Mouse (Mus musculus) forebrain, embryonic 12.5 days (tissue): Measurements from ENCODE around the gene Duxbl2. TPM values are rescaled to one million over a fixed set of nuclear protein-coding genes. Genes with fewer than 3 reads are reported as not detected.
"Not testable (repeated sequence)": the region's sequence is repeated elsewhere in the genome, so short reads cannot be mapped to it uniquely, and the experiment has no call there.

ENCODE experiments used
- ATAC-seq: fragments of 200-750 bp; cut with Nextera tagmentation; 2 replicates; pipeline ENCODE4 v1.8.0; 2017; ENCODE audit warnings: moderate TSS enrichment; ENCODE audit not compliant: low FRiP score
- H3K27ac ChIP-seq: fragments of 300-500 bp; sonication (generic); 2 replicates; pipeline ENCODE4 v1.5.1; 2016; ENCODE audit warnings: mild to moderate bottlenecking
- H3K27me3 ChIP-seq: fragments of 300-500 bp; sonication (generic); 2 replicates; pipeline ENCODE4 v1.6.1; 2016; ENCODE audit warnings: mild to moderate bottlenecking
- H3K36me3 ChIP-seq: fragments of 300-500 bp; sonication (generic); replicated peaks from 2 replicates; pipeline ENCODE4 v1.6.1; 2016; ENCODE audit warnings: mild to moderate bottlenecking
- H3K4me1 ChIP-seq: fragments of 300-500 bp; sonication (generic); 2 replicates; pipeline ENCODE4 v1.6.1; 2016
- H3K4me2 ChIP-seq: fragments of 300-500 bp; sonication (generic); 2 replicates; pipeline ENCODE4 v1.6.1; 2016; ENCODE audit warnings: mild to moderate bottlenecking, moderate library complexity
- H3K4me3 ChIP-seq: fragments of 300-500 bp; sonication (generic); replicated peaks from 2 replicates; pipeline ENCODE4 v1.5.1; 2016; ENCODE audit warnings: mild to moderate bottlenecking
- H3K9ac ChIP-seq: fragments of 300-500 bp; sonication (generic); 2 replicates; pipeline ENCODE4 v1.6.1; 2016; ENCODE audit warnings: mild to moderate bottlenecking
- H3K9me3 ChIP-seq: fragments of 300-500 bp; sonication (generic); 2 replicates; pipeline ENCODE4 v1.6.1; 2016
- WGBS: fragments of 180-500 bp; shearing (Covaris S2); methylation state at CpG from one replicate; pipeline ENCODE4 v1.1.7; 2016; 5-methylcytosine and 5-hydroxymethylcytosine counted together
- polyA plus RNA-seq: library from polyadenylated mRNA; unstranded; fragments of >200 nt; fragmentation: Nextera tagmentation; extraction: Ambion mirVana; gene quantifications from 2 replicates; pipeline ENCODE4 v1.2.1, GENCODE M21; 2016

Duxbl2 gene
- polyA plus RNA-seq = 1.6 and 4.6 TPM in 2 replicates

DNA sequence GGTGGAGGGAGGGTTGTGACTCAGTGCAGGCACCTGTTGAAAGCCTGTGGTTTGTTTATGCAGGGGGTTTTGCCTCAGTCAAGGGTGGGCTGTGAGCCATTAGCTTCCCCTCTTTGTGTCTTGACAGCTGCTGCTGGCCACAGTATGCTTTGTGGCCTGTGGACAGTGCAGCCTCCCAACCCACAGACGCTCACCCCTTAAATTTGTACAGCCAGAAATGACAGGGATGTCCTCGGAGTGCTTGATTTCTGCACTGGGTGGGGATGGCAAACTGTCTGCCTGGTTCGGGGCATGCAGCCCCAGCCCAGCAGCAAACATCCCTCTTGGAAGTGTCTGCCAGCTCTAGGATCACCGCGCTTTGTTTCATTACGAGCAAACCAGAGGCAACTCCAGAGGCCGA, at the start of gene Duxbl2:
Gene Duxbl2 (plus strand): TSS at position 200 of the 400 bp plus-strand sequence.
- WGBS = no CpG with 5 or more reads among the region's 7 CpGs

DNA sequence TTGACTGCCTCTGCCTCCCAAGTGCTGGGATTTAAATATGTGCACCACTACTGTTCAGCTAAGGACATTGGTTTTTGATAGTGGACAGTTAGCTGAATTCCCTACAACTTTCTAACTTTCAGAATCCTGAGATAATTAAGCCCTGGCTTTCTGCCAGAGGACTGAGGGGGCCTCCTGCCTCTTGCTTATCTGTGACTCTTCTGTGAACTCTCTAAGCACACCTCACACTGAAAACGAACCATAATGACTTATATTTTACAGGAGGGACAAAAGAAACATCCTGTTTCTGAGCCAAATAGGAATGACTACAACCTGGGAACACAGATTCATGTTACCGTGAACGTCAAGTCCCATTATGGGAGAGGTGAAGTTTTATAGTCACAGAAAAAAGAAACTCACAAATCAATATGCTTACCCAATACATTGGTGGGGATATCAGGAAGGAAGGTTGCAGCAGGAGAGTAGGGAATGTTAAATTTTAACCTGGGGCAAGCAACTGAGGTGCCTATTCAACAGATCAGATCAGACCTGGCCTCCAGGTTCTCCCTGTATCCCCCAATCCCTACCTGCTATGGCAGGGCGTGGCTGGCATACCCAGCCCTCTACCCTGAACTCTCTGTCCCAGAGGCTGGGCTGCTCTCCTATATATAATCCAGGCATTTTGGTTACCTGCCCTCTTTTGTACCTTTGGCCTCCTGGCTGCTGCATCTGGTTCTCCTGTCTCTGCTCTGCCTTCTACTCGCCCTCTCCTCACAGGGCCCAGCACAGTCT, 41.3 kb upstream of the Duxbl2 start:
- H3K36me3 ChIP-seq, H3K4me1 ChIP-seq, H3K27me3 ChIP-seq, ATAC-seq, H3K9me3 ChIP-seq, H3K4me2 ChIP-seq, H3K4me3 ChIP-seq, H3K9ac ChIP-seq, H3K27ac ChIP-seq: not testable (repeated sequence)
- no CpG with 5 or more reads among the region's 5 CpGs for WGBS

More for the DNA sequence above, at the start of gene Duxbl2:
- H3K36me3 ChIP-seq, H3K4me2 ChIP-seq, H3K9me3 ChIP-seq, H3K9ac ChIP-seq, H3K27ac ChIP-seq, H3K27me3 ChIP-seq, H3K4me3 ChIP-seq, H3K4me1 ChIP-seq: not testable (repeated sequence)
- ATAC-seq = peak; percentile 36; the same call in 1 of the 2 replicates

DNA sequence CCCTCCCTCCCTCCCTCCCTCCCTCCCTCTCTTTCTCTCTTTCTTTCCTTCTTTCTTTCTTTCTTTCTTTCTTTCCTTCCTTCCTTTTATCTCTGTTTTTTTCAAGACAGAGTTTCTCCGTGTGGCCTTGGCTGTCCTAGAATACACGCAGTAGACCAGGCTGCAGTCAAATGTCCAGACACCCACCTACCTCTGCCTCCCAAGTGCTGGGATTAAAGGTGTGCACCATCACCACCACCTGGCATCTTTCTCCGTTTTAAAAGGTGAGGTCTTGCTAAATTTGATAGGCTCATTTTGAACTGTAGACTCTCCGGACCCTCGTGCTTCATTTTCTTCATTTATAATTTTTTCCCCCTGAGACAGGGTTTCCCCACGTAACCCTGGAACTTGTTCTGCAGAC, 36.9 kb upstream of the Duxbl2 start, which contains the start of gene Cphx2:
Gene Cphx2 (plus strand): TSS at position 301 of the 400 bp plus-strand sequence.
- not testable (repeated sequence) for H3K4me1 ChIP-seq, H3K9ac ChIP-seq, H3K27me3 ChIP-seq, H3K27ac ChIP-seq, H3K36me3 ChIP-seq, ATAC-seq, H3K4me3 ChIP-seq, H3K4me2 ChIP-seq, H3K9me3 ChIP-seq
- no CpG with 5 or more reads among the region's 6 CpGs for WGBS

DNA sequence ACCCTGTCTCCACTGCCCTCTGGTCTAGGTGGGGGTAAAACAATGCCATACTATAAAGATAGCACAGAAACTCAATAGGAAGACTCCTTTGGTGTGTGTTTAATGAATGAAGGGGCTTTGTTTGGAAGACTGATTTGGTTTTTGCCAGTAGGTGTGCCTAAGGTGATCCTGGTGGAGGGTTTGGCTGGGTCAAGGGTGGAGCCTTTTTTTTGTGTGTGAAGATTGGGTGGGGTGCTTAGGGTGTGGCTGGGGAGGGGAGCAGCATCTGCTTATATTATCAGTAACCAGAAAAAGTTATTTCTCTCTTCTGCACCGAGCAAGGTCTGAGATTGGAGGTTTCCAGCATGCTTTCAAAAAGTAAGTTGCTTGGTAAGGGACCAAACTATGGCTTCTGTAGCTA, 36.2 kb upstream of the Duxbl2 start, which contains the start of gene Cphx3:
Gene Cphx3 (plus strand): TSS at position 301 of the 400 bp plus-strand sequence.
- H3K4me3 ChIP-seq, H3K4me1 ChIP-seq, H3K4me2 ChIP-seq, H3K9ac ChIP-seq, H3K27me3 ChIP-seq, ATAC-seq, H3K27ac ChIP-seq, H3K36me3 ChIP-seq, H3K9me3 ChIP-seq: not testable (repeated sequence)
- WGBS = no CpG with 5 or more reads among the region's 1 CpGs

DNA sequence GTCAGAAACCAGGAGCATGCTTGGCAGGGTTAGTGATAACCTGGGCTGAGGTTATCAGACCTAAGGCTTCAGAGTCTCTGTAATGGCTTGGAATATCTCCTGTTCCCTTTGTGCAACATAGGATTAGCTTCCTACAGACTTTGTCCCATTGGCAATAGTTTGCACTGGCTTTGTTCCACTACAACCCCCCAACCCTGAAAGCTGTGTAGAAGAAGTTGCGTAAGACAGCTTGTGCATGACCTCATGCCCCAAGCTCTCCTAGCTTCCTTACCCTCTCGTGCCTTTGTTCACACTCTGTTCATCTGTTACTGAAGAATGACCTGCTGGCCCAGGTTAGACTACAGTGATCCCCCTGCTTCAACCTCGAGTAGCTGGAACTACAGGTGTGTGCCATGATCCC, 20.5 kb upstream of the Duxbl2 start:
- H3K4me1 ChIP-seq, H3K27me3 ChIP-seq, H3K4me3 ChIP-seq, H3K27ac ChIP-seq, ATAC-seq, H3K9ac ChIP-seq, H3K36me3 ChIP-seq, H3K9me3 ChIP-seq, H3K4me2 ChIP-seq: not testable (repeated sequence)
- WGBS = no CpG with 5 or more reads among the region's 3 CpGs

DNA sequence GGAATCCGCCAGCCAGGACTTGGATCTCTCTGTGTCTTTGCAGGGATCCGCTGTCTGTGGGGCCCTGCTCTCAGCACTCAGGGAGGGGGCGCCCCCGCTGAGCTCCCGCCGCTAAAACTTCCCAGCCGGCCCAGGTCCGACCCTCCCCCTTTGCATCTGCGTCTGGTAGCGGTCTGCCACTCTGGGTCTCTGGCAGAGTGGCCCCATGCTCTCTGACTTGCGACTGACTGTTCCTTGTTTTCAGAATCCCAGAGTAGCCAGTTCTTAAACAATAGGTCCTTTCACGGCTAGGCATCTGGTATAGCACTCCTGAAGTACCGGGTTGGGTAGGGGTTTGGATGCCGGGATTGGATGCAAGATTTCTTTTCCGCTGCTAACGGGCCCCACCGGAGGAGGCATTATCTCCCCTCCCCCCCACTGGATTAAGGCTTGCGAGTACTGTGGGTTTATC, 426 bp downstream of the Duxbl2 start:
- H3K27ac ChIP-seq, H3K36me3 ChIP-seq, H3K9me3 ChIP-seq, H3K27me3 ChIP-seq, H3K4me1 ChIP-seq, H3K4me2 ChIP-seq, H3K9ac ChIP-seq, H3K4me3 ChIP-seq: not testable (repeated sequence)
- peak; percentile 90 for ATAC-seq
- no CpG with 5 or more reads among the region's 18 CpGs for WGBS

GRCm38 (mm10) chr14:26119095-26119494, 946 bp downstream of the Duxbl2 start:
- not testable (repeated sequence) for ATAC-seq, H3K4me1 ChIP-seq, H3K9ac ChIP-seq, H3K9me3 ChIP-seq, H3K4me2 ChIP-seq, H3K27ac ChIP-seq, H3K27me3 ChIP-seq, H3K4me3 ChIP-seq, H3K36me3 ChIP-seq
- WGBS = no CpG with 5 or more reads among the region's 7 CpGs

DNA sequence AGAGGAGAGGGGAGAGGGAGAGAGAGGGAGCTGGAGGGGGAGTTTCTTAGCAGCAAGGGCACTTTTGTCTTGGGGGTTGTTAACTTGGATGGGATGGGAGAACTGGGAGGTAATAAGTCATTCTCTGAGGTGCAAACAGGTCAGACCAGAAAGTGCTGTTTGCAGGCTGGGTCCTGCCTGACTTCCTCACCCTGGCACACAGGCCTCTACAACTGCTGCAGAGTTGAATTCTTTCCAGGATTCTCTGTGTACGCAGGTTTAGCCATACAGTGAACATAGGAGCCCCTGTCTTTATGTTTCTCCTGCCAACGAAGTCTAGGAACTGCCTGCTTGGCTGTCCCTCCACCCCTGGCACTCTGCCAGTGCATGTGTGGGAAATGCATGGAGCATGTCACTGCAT, 28.9 kb downstream of the Duxbl2 start:
- H3K4me3 ChIP-seq, H3K27me3 ChIP-seq, H3K4me1 ChIP-seq, H3K4me2 ChIP-seq, H3K9me3 ChIP-seq, H3K36me3 ChIP-seq, ATAC-seq, H3K27ac ChIP-seq, H3K9ac ChIP-seq: not testable (repeated sequence)
- WGBS = no CpG with 5 or more reads among the region's 2 CpGs

GRCm38 (mm10) chr14:26156032-26156431, 37.9 kb downstream of the Duxbl2 start:
- not testable (repeated sequence) for H3K4me3 ChIP-seq, H3K4me2 ChIP-seq, H3K36me3 ChIP-seq, H3K27me3 ChIP-seq, H3K9me3 ChIP-seq, H3K27ac ChIP-seq, H3K9ac ChIP-seq, ATAC-seq, H3K4me1 ChIP-seq
- no CpG with 5 or more reads among the region's 7 CpGs for WGBS

- not testable (repeated sequence) for H3K9ac ChIP-seq, H3K4me3 ChIP-seq, H3K36me3 ChIP-seq, H3K4me2 ChIP-seq, H3K27ac ChIP-seq, H3K4me1 ChIP-seq, H3K27me3 ChIP-seq, H3K9me3 ChIP-seq, ATAC-seq
- no CpG with 5 or more reads among the region's 9 CpGs for WGBS
Measured at GRCm38 (mm10) chr14:26161156-26161555, 43.0 kb downstream of the Duxbl2 start.

GRCm38 (mm10) chr14:26162423-26162822, 44.3 kb downstream of the Duxbl2 start:
- no CpG with 5 or more reads among the region's 5 CpGs for WGBS
- ATAC-seq, H3K36me3 ChIP-seq, H3K27me3 ChIP-seq, H3K9ac ChIP-seq, H3K4me1 ChIP-seq, H3K27ac ChIP-seq, H3K4me3 ChIP-seq, H3K4me2 ChIP-seq, H3K9me3 ChIP-seq: not testable (repeated sequence)

- H3K4me3 ChIP-seq, H3K36me3 ChIP-seq, H3K4me1 ChIP-seq, ATAC-seq, H3K4me2 ChIP-seq, H3K9me3 ChIP-seq, H3K9ac ChIP-seq, H3K27me3 ChIP-seq, H3K27ac ChIP-seq: not testable (repeated sequence)
- no CpG with 5 or more reads among the region's 12 CpGs for WGBS
Measured at GRCm38 (mm10) chr14:26165266-26165665, 47.1 kb downstream of the Duxbl2 start.

DNA sequence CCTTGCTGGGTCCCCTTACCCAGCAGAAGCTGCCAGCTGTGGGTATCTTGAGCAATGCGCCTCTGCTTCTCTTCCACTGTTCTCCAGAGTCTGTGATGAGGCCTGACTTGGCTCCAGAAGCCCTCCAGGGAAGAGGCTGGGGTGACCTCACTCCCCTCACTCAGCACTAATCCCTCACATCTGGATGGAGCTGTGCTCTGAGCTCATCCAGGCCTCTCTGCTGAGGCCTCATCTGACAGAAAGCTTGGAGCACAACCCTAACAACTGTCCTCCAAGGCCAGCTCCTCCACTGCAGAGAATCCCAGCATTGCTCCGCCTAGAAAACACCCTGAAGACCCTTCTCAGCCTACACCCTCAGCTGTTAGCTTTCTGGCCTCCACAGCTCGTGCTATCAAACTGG, 55.8 kb downstream of the Duxbl2 start:
- not testable (repeated sequence) for H3K4me1 ChIP-seq, H3K36me3 ChIP-seq, H3K9me3 ChIP-seq, H3K9ac ChIP-seq, H3K4me2 ChIP-seq, ATAC-seq, H3K27me3 ChIP-seq, H3K4me3 ChIP-seq, H3K27ac ChIP-seq
- no CpG with 5 or more reads among the region's 3 CpGs for WGBS
